Mouse (Mus musculus): ENCODE data around the gene Rnf128.

DNA sequence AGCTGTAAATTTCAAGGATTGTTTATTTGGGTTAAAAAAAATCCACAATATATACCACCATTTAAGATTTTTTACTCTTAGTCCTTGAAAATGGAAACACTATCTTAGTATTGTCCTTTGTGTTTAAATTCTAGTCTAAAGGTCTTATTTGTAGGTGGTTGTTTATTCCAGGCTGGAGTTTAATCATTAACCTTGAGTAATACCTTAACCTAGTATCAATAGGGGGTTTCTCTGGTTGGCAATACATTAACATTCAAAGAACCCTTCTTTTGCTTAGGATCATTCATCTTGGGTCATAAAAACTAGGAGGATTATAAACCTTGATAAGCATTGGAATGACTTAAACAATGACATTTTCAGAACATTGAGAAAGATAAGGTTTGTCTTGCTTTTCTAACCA, 77.3 kb downstream of the Rnf128 start:
- TF ChIP-seq GATA1 (IDR thresholded peaks at IDR 0.05; ENCODE audit: low read length): no peak
- TF ChIP-seq TAL1 (IDR thresholded peaks at IDR 0.05; ENCODE audit: low read length): no peak
